Mouse (Mus musculus): Measurements from ENCODE around the gene Gapt. TPM values are rescaled to one million over a fixed set of nuclear protein-coding genes. Genes with fewer than 3 reads are reported as not detected.
"Not testable (repeated sequence)": the region's sequence is repeated elsewhere in the genome, so short reads cannot be mapped to it uniquely, and the experiment has no call there.

Gene Gapt
- total RNA-seq (2021) = under 1 TPM; 0.13 to 0.14 TPM
- long read RNA-seq, experiment 1 = 0 reads
- long read RNA-seq, experiment 2 = 0 reads

GRCm38 (mm10) chr13:110356941-110357340 lies at the start of gene Gapt:
Gapt (minus strand) TSS chr13:110357199.
- TF ChIP-seq CTCF (IDR thresholded peaks at IDR 0.05) = no peak
- Histone ChIP-seq H3K4me3 (no peak within 1 kb of the TSS), H3K27ac (no peak within 1 kb of the TSS)
- intact Hi-C loops (cut with DNase I) = no loop called here
- DNase-seq = no peak

GRCm38 (mm10) chr13:110406152-110406551 lies 49.2 kb upstream of the Gapt start:
- intact Hi-C loops (cut with DNase I) = no loop called here
- TF ChIP-seq CTCF (IDR thresholded peaks at IDR 0.05) = no peak
- peak; percentile 60 for DNase-seq
- Histone ChIP-seq H3K4me3 (no peak overlapping the region), H3K27ac (no peak overlapping the region)

GRCm38 (mm10) chr13:110404686-110405085 lies 47.7 kb upstream of the Gapt start:
- intact Hi-C loops (cut with DNase I); DNase-seq; H3K27ac ChIP-seq; H3K4me3 ChIP-seq: not testable (repeated sequence)

GRCm38 (mm10) chr13:110404059-110404458 lies 47.1 kb upstream of the Gapt start:
- intact Hi-C loops (cut with DNase I) = no loop called here
- no peak for TF ChIP-seq CTCF (IDR thresholded peaks at IDR 0.05)
- Histone ChIP-seq H3K4me3 (no peak overlapping the region), H3K27ac (no peak overlapping the region)
- no peak for DNase-seq

GRCm38 (mm10) chr13:110401877-110402276 lies 44.9 kb upstream of the Gapt start:
- intact Hi-C loops (cut with DNase I) = no loop called here
- Histone ChIP-seq H3K27ac (no peak overlapping the region), H3K4me3 (no peak overlapping the region)
- DNase-seq = no peak
- TF ChIP-seq CTCF (IDR thresholded peaks at IDR 0.05) = no peak

- H3K4me3 ChIP-seq = no peak overlapping the region
- TF ChIP-seq CTCF (IDR thresholded peaks at IDR 0.05) = no peak
- no peak for DNase-seq
- H3K27ac ChIP-seq = no peak overlapping the region
- intact Hi-C loops (cut with DNase I) = no loop called here
Measured at GRCm38 (mm10) chr13:110401443-110401842, 44.4 kb upstream of the Gapt start.

- Histone ChIP-seq H3K4me3 (peak overlapping the region; percentile 86), H3K27ac (peak overlapping the region; percentile 68)
- intact Hi-C loops (cut with DNase I) = loop anchor here (5.0 to 10.0 kb wide), 3 partner anchors 164 to 466 kb away; no protein-coding TSS in a partner anchor
- DNase-seq = no peak
- TF ChIP-seq CTCF (IDR thresholded peaks at IDR 0.05) = no peak
Measured at GRCm38 (mm10) chr13:110398513-110399270, 41.7 kb upstream of the Gapt start.

- TF ChIP-seq CTCF (IDR thresholded peaks at IDR 0.05) = no peak
- DNase-seq = no peak
- Histone ChIP-seq H3K4me3 (peak overlapping the region; percentile 86), H3K27ac (peak overlapping the region; percentile 68)
- intact Hi-C loops (cut with DNase I) = loop anchor here (5.0 to 10.0 kb wide), 3 partner anchors 165 to 467 kb away; no protein-coding TSS in a partner anchor
Measured at GRCm38 (mm10) chr13:110397750-110398149, 40.8 kb upstream of the Gapt start.

- H3K4me3 ChIP-seq = peak overlapping the region; percentile 86
- no peak for DNase-seq
- intact Hi-C loops (cut with DNase I) = loop anchor here (5.0 to 10.0 kb wide), 3 partner anchors 166 to 469 kb away; no protein-coding TSS in a partner anchor
- no peak for TF ChIP-seq CTCF (IDR thresholded peaks at IDR 0.05)
- peak overlapping the region; percentile 86 for H3K27ac ChIP-seq
Measured at GRCm38 (mm10) chr13:110395916-110396685, 39.1 kb upstream of the Gapt start.

GRCm38 (mm10) chr13:110395179-110395794 lies 38.3 kb upstream of the Gapt start:
- peak overlapping the region; percentile 86 for H3K27ac ChIP-seq
- DNase-seq = peak; percentile 49
- no peak for TF ChIP-seq CTCF (IDR thresholded peaks at IDR 0.05)
- H3K4me3 ChIP-seq = peak overlapping the region; percentile 86
- intact Hi-C loops (cut with DNase I) = loop anchor here (5.0 to 10.0 kb wide), 3 partner anchors 167 to 470 kb away; no protein-coding TSS in a partner anchor

- Histone ChIP-seq H3K4me3 (peak within 1 kb of the TSS; percentile 86), H3K27ac (peak within 1 kb of the TSS; percentile 86)
- intact Hi-C loops (cut with DNase I) = loop anchor here (5.0 to 10.0 kb wide), 3 partner anchors 168 to 470 kb away; no protein-coding TSS in a partner anchor
- TF ChIP-seq CTCF (IDR thresholded peaks at IDR 0.05) = peak; percentile 68
- DNase-seq = peak; percentile 94
Measured at GRCm38 (mm10) chr13:110394291-110395178, 37.5 kb upstream of the Gapt start, which contains the start of gene Plk2. Plk2 (plus strand) TSS chr13:110395046.
